Mouse (Mus musculus) heart, postnatal 0 days (tissue): ENCODE data around the gene Mroh7. TPM values are rescaled to one million over a fixed set of nuclear protein-coding genes. Genes with fewer than 3 reads are reported as not detected.
"Not testable (repeated sequence)": the region's sequence is repeated elsewhere in the genome, so short reads cannot be mapped to it uniquely, and the experiment has no call there.

Experiments used
- ATAC-seq: fragments of 200-750 bp; cut with Nextera tagmentation; 2 replicates; pipeline ENCODE4 v1.8.0; 2017; ENCODE audit warnings: low read depth, moderate number of reproducible peaks, moderate library complexity; ENCODE audit not compliant: insufficient read depth
- DNase-seq: peaks from one replicate; pipeline ENCODE4 v3.0.0-alpha.2; 2016; ENCODE audit warnings: low spot score
- H3K27ac ChIP-seq: fragments of 300-500 bp; sonication (generic); 2 replicates; pipeline ENCODE4 v1.5.1; 2014; ENCODE audit warnings: low read depth, mild to moderate bottlenecking
- H3K27me3 ChIP-seq: fragments of 300-500 bp; sonication (generic); 2 replicates; pipeline ENCODE4 v1.6.1; 2014; ENCODE audit warnings: low read length, mixed read lengths; ENCODE audit not compliant: control insufficient read depth, insufficient read depth
- H3K36me3 ChIP-seq: fragments of 300-500 bp; sonication (generic); replicated peaks from 2 replicates; pipeline ENCODE4 v1.6.1; 2014; ENCODE audit warnings: low read length, mixed read lengths; ENCODE audit not compliant: control insufficient read depth, insufficient read depth
- H3K4me1 ChIP-seq: fragments of 300-500 bp; sonication (generic); 2 replicates; pipeline ENCODE4 v1.6.1; 2014; ENCODE audit warnings: antibody characterized with exemption; ENCODE audit not compliant: control insufficient read depth, insufficient read depth
- H3K4me2 ChIP-seq: fragments of 300-500 bp; sonication (generic); 2 replicates; pipeline ENCODE4 v1.6.1; 2014; ENCODE audit warnings: low read depth, mild to moderate bottlenecking, low read length, moderate library complexity
- H3K4me3 ChIP-seq: fragments of 300-500 bp; sonication (generic); 2 replicates; pipeline ENCODE4 v1.5.1; 2014; ENCODE audit warnings: low read depth, low read length
- H3K9ac ChIP-seq: fragments of 300-500 bp; sonication (generic); replicated peaks from 2 replicates; pipeline ENCODE4 v1.6.1; 2014; ENCODE audit warnings: low read depth, low read length, mixed read lengths
- H3K9me3 ChIP-seq: fragments of 300-500 bp; sonication (generic); replicated peaks from 2 replicates; pipeline ENCODE4 v1.6.1; 2016; ENCODE audit warnings: low read length; ENCODE audit not compliant: control insufficient read depth
- CTCF ChIP-seq: IDR thresholded peaks from 2 replicates; pipeline ENCODE4 v1.5.1; 2016; ENCODE audit warnings: antibody characterized with exemption, control low read depth, low read depth
- EP300 ChIP-seq: IDR thresholded peaks from 2 replicates; pipeline ENCODE4 v1.6.1; 2016; ENCODE audit warnings: antibody characterized with exemption, low read depth
- WGBS: fragments of 180-500 bp; shearing (Covaris S2); extraction: QIAGEN DNeasy Blood & Tissue Kit; methylation state at CpG from one replicate; pipeline ENCODE4 v1.1.7; 2014; 5-methylcytosine and 5-hydroxymethylcytosine counted together
- polyA plus RNA-seq: library from polyadenylated mRNA; unstranded; fragments of >200 nt; fragmentation: Nextera tagmentation; extraction: Ambion mirVana; gene quantifications from 2 replicates; pipeline ENCODE4 v1.2.1, GENCODE M21; 2015
- total RNA-seq: library from RNA; depleted of rRNA; stranded (reverse); fragments of >200 nt; gene quantifications from 2 replicates; pipeline ENCODE4 v1.2.3, GENCODE M21; 2014; ENCODE audit warnings: low replicate concordance; rRNA removed

Mroh7 gene
- 0.15 and 2.1 TPM in 2 replicates for total RNA-seq
- polyA plus RNA-seq, result 0.33 and 0.43 TPM in 2 replicates

GRCm38 (mm10) chr4:106730814-106731213 is at the start of gene Mroh7:
Gene Mroh7 (minus strand): TSS chr4:106730925.
- Histone ChIP-seq H3K9ac (no peak within 1 kb of the TSS), H3K4me1 (no peaks in the 10 kb centered on the region), H3K27me3 (no peaks in the 10 kb centered on the region), H3K9me3 (no peaks in the 10 kb centered on the region), H3K36me3 (no peaks in the 10 kb centered on the region), H3K4me2 (no peak within 1 kb of the TSS), H3K4me3 (no peak within 1 kb of the TSS), H3K27ac (no peak within 1 kb of the TSS)
- DNase-seq (no peak), ATAC-seq (no peak)
- WGBS, result 70% methylated on average over 7 of the region's 7 CpGs
- TF ChIP-seq CTCF (no peak), EP300 (no peak)

GRCm38 (mm10) chr4:106780045-106780444 is 49.3 kb upstream of the Mroh7 start:
- Histone ChIP-seq H3K27me3 (no peaks in the 10 kb centered on the region), H3K9ac (no peak overlapping the region), H3K27ac (no peak overlapping the region), H3K4me1 (peaks cover 37% of the 10 kb centered on the region), H3K9me3 (no peaks in the 10 kb centered on the region), H3K4me3 (no peak overlapping the region), H3K36me3 (no peaks in the 10 kb centered on the region), H3K4me2 (no peak overlapping the region)
- ATAC-seq (no peak), DNase-seq (no peak)
- no peak for TF ChIP-seq CTCF
- TF ChIP-seq EP300, result no peak
- 56% methylated on average over 3 of the region's 3 CpGs for WGBS

- WGBS, result 29% methylated on average over 5 of the region's 5 CpGs
- no peak overlapping the region for H3K9ac ChIP-seq
- H3K4me2 ChIP-seq, result no peak overlapping the region
- no peak for TF ChIP-seq CTCF
- 0 out of 2 replicates have a peak, but pooled peaks have one; percentile 36 for TF ChIP-seq EP300
- peak; percentile 96 for DNase-seq
- H3K4me3 ChIP-seq, result no peak overlapping the region
- H3K9me3 ChIP-seq, result no peaks in the 10 kb centered on the region
- ATAC-seq, result peak; percentile 97
- no peaks in the 10 kb centered on the region for H3K36me3 ChIP-seq
- no peaks in the 10 kb centered on the region for H3K27me3 ChIP-seq
- peaks cover 35% of the 10 kb centered on the region for H3K4me1 ChIP-seq
- H3K27ac ChIP-seq, result peak overlapping the region; percentile 87
Observed at GRCm38 (mm10) chr4:106778116-106778788, 47.5 kb upstream of the Mroh7 start.

- Histone ChIP-seq H3K4me3 (no peak overlapping the region), H3K9me3 (no peaks in the 10 kb centered on the region), H3K27ac (no peak overlapping the region), H3K36me3 (no peaks in the 10 kb centered on the region), H3K9ac (no peak overlapping the region), H3K27me3 (no peaks in the 10 kb centered on the region), H3K4me1 (peaks cover 27% of the 10 kb centered on the region), H3K4me2 (no peak overlapping the region)
- 62% methylated on average over 3 of the region's 3 CpGs for WGBS
- ATAC-seq, result no peak
- no peak for DNase-seq
- TF ChIP-seq CTCF (no peak), EP300 (no peak)
Observed at GRCm38 (mm10) chr4:106776998-106777397, 46.3 kb upstream of the Mroh7 start.

GRCm38 (mm10) chr4:106775767-106776166 is 45.0 kb upstream of the Mroh7 start:
- not testable (repeated sequence) for H3K36me3 ChIP-seq, H3K9me3 ChIP-seq, H3K9ac ChIP-seq, H3K4me3 ChIP-seq, H3K27me3 ChIP-seq, H3K4me2 ChIP-seq, ATAC-seq, DNase-seq, H3K27ac ChIP-seq
- H3K4me1 ChIP-seq, result peaks cover 27% of the 10 kb centered on the region
- WGBS, result 91% methylated on average over 6 of the region's 6 CpGs

GRCm38 (mm10) chr4:106772558-106772957 is 41.8 kb upstream of the Mroh7 start:
- H3K4me2 ChIP-seq, result no peak overlapping the region
- H3K36me3 ChIP-seq, result peaks cover 12% of the 10 kb centered on the region; the same call in 1 of the 2 replicates
- no peak overlapping the region for H3K4me3 ChIP-seq
- TF ChIP-seq EP300 (no peak), CTCF (no peak)
- DNase-seq (no peak), ATAC-seq (no peak)
- no peaks in the 10 kb centered on the region for H3K9me3 ChIP-seq
- 0 out of 2 replicates have a peak, but pooled peaks cover under 1% of the 10 kb centered on the region for H3K4me1 ChIP-seq
- WGBS, result 90% methylated on average over 1 of the region's 1 CpGs
- no peaks in the 10 kb centered on the region for H3K27me3 ChIP-seq
- H3K27ac ChIP-seq, result no peak overlapping the region
- H3K9ac ChIP-seq, result no peak overlapping the region
